Mouse (Mus musculus): ENCODE measurements around the gene Syt7.

DNA sequence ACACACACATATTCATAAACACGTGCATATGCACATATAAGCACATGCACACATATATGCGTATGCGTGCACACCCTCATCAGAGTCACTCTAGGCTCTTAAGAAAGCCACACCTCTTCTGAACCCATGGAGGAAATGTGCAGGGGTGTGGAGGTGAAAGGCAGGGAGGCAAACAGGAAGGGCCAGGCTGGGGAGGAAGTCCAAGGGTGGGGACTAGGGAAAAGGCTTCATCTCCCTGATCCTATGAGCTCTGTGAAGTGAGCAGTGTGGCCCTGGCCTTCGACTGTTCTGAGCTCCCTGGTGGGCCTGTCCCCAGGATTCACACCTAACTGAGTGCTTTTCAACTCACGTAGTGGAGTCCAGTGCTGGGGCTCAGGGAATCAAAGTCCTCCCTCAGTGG lies 13.6 kb upstream of the Syt7 start:
- TF ChIP-seq CTCF (IDR thresholded peaks at IDR 0.05; ENCODE audit: low read depth) (no peak), EP300 (IDR thresholded peaks at IDR 0.05; ENCODE audit: low read depth) (no peak)

Data from heart, postnatal 0 days (tissue).